Mouse (Mus musculus) testis, adult 2 months (tissue): ENCODE data around the gene Ptpn7.

Experiments
- CTCF ChIP-seq: fragments of 200-500 bp; IDR thresholded peaks from 2 replicates; pipeline ENCODE4 v1.5.1; 2012; ENCODE audit warnings: low read depth, mild to moderate bottlenecking, inconsistent platforms, low read length, moderate library complexity; ENCODE audit not compliant: control insufficient read depth, insufficient read depth, insufficient replicate concordance
- POLR2A ChIP-seq: fragments of 200-500 bp; IDR thresholded peaks from 2 replicates; pipeline ENCODE4 v1.6.1; 2012; ENCODE audit warnings: low read depth, mild to moderate bottlenecking, inconsistent platforms, low read length, moderate library complexity; ENCODE audit not compliant: control insufficient read depth

DNA sequence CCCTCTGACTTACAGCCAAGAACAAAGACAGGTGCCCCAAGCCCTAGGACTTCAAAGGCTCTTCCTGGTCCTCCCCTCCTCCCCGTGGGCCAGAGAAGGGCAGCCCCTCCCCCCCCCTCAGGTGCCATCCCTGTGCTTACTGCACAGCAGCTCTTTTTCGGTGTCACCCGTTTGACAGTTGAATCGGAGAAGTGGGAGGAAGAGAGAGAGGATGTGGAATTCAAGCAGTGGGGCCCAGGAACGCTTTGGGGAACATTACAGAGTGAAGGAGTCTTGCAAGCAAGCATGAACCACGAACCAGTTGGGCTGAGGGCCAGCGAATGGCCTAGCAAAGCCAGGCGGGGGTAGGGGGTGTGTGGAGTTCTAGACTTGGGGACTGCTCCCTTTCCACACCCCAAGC, 940 bp upstream of the Ptpn7 start:
- TF ChIP-seq CTCF, result no peak
- TF ChIP-seq POLR2A, result no peak
